Mouse (Mus musculus): ENCODE measurements around the gene Iqcc.

The Iqcc gene

GRCm38 (mm10) chr4:129618786-129619691, at the start of gene Iqcc:
Gene Iqcc, minus strand, starts transcription at chr4:129619099.
- peak; percentile 95 for DNase-seq (ENCODE audit: low read depth, low spot score)

GRCm38 (mm10) chr4:129662255-129662813, 43.4 kb upstream of the Iqcc start:
- DNase-seq (ENCODE audit: low read depth, low spot score): no peak

- DNase-seq (ENCODE audit: low read depth, low spot score): no peak
These were observed 42.7 kb upstream of the Iqcc start for GRCm38 (mm10) chr4:129661584-129661983.

- DNase-seq (ENCODE audit: low read depth, low spot score): no peak
These were observed 35.9 kb upstream of the Iqcc start for GRCm38 (mm10) chr4:129654770-129655169.

- no peak for DNase-seq (ENCODE audit: low read depth, low spot score)
These were observed 31.5 kb upstream of the Iqcc start for GRCm38 (mm10) chr4:129650359-129650758.

GRCm38 (mm10) chr4:129648656-129649055, 29.8 kb upstream of the Iqcc start:
- no peak for DNase-seq (ENCODE audit: low read depth, low spot score)

GRCm38 (mm10) chr4:129645204-129645603, 26.3 kb upstream of the Iqcc start:
- DNase-seq (ENCODE audit: low read depth, low spot score): no peak

GRCm38 (mm10) chr4:129641756-129642155, 22.9 kb upstream of the Iqcc start:
- DNase-seq (ENCODE audit: low read depth, low spot score): no peak

- DNase-seq (ENCODE audit: low read depth, low spot score): peak; percentile 99
These were observed 22.0 kb upstream of the Iqcc start, which contains the start of gene Txlna for GRCm38 (mm10) chr4:129640638-129641467. Gene Txlna, minus strand, starts transcription at chr4:129641065.

GRCm38 (mm10) chr4:129640101-129640637, 21.3 kb upstream of the Iqcc start:
- DNase-seq (ENCODE audit: low read depth, low spot score): no peak

GRCm38 (mm10) chr4:129639221-129639620, 20.3 kb upstream of the Iqcc start:
- DNase-seq (ENCODE audit: low read depth, low spot score): no peak

GRCm38 (mm10) chr4:129633852-129634251, 15.0 kb upstream of the Iqcc start:
- DNase-seq (ENCODE audit: low read depth, low spot score): no peak

GRCm38 (mm10) chr4:129631867-129632266, 13.0 kb upstream of the Iqcc start:
- no peak for DNase-seq (ENCODE audit: low read depth, low spot score)

- no peak for DNase-seq (ENCODE audit: low read depth, low spot score)
These were observed 12.0 kb upstream of the Iqcc start for GRCm38 (mm10) chr4:129630944-129631343.

- DNase-seq (ENCODE audit: low read depth, low spot score): no peak
These were observed 7.1 kb upstream of the Iqcc start for GRCm38 (mm10) chr4:129626035-129626434.

GRCm38 (mm10) chr4:129625496-129625895, 6.6 kb upstream of the Iqcc start:
- DNase-seq (ENCODE audit: low read depth, low spot score): no peak

GRCm38 (mm10) chr4:129625029-129625370, 6.1 kb upstream of the Iqcc start:
- DNase-seq (ENCODE audit: low read depth, low spot score): peak; percentile 20

- peak; percentile 79 for DNase-seq (ENCODE audit: low read depth, low spot score)
These were observed 5.6 kb upstream of the Iqcc start for GRCm38 (mm10) chr4:129624281-129625028.

GRCm38 (mm10) chr4:129623681-129624091, 4.8 kb upstream of the Iqcc start, which contains the start of gene Ccdc28b:
Gene Ccdc28b, minus strand, starts transcription at chr4:129623947.
- no peak for DNase-seq (ENCODE audit: low read depth, low spot score)

- no peak for DNase-seq (ENCODE audit: low read depth, low spot score)
These were observed 4.1 kb upstream of the Iqcc start for GRCm38 (mm10) chr4:129622803-129623535.

Measured in A20 (cell line).